Mouse (Mus musculus): Measurements from ENCODE around the gene Cdc34. TPM values are rescaled to one million over a fixed set of nuclear protein-coding genes. Genes with fewer than 3 reads are reported as not detected.

Gene Cdc34
- polyA plus RNA-seq, 1 experiment from 2014 or later = 91.6 TPM

GRCm38 (mm10) chr10:79661861-79662260 lies 20.1 kb upstream of the Cdc34 start:
- Histone ChIP-seq H3K4me1 (no peaks in the 10 kb centered on the region), H3K9ac (no peak overlapping the region), H3K27me3 (replicated peaks) (no peaks in the 10 kb centered on the region), H3K9me3 (no peaks in the 10 kb centered on the region), H3K27ac (no peak overlapping the region), H3K4me2 (no peak overlapping the region), H3K36me3 (replicated peaks) (no peaks in the 10 kb centered on the region), H3K4me3 (no peak overlapping the region)
- 50% methylated on average over 3 of the region's 3 CpGs for WGBS
- no peak for ATAC-seq (replicated peaks)

GRCm38 (mm10) chr10:79664131-79664665 lies 17.8 kb upstream of the Cdc34 start, which contains the start of gene Madcam1:
TSS of gene Madcam1 (plus strand) at chr10:79664559.
- Histone ChIP-seq H3K4me2 (no peak within 1 kb of the TSS), H3K27me3 (replicated peaks) (no peaks in the 10 kb centered on the region), H3K9ac (no peak within 1 kb of the TSS), H3K4me3 (no peak within 1 kb of the TSS), H3K9me3 (no peaks in the 10 kb centered on the region), H3K27ac (no peak within 1 kb of the TSS), H3K4me1 (peaks cover 11% of the 10 kb centered on the region), H3K36me3 (replicated peaks) (no peaks in the 10 kb centered on the region)
- 12% methylated on average over 13 of the region's 13 CpGs for WGBS
- ATAC-seq (replicated peaks) = no peak

DNA sequence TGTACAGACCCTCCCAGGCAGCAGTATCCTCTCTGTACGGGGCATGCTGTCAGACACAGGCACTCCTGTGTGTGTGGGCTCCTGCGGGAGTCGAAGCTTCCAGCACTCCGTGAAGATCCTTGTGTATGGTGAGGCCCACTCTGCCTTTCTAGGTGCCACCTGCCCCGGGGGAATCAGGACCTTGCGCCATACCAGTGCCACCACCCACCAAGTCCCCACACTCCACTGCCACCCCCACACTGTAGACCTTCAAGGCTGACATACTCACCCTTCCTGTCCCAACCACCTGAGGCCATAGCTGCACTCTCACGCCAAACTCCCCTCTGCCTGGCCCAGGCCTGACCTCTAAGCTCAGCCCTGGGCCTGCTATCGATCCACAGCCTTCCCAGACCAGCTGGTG lies 16.9 kb upstream of the Cdc34 start:
- no peak overlapping the region for H3K27ac ChIP-seq
- H3K9ac ChIP-seq = no peak overlapping the region
- H3K9me3 ChIP-seq = no peaks in the 10 kb centered on the region
- no peak overlapping the region for H3K4me2 ChIP-seq
- no peak for ATAC-seq (replicated peaks)
- H3K27me3 ChIP-seq (replicated peaks) = no peaks in the 10 kb centered on the region
- 82% methylated on average over 8 of the region's 8 CpGs for WGBS
- peaks cover 12% of the 10 kb centered on the region for H3K4me1 ChIP-seq
- H3K36me3 ChIP-seq (replicated peaks) = no peaks in the 10 kb centered on the region
- H3K4me3 ChIP-seq = no peak overlapping the region

GRCm38 (mm10) chr10:79666493-79666892 lies 15.5 kb upstream of the Cdc34 start:
- Histone ChIP-seq H3K4me1 (peaks cover 26% of the 10 kb centered on the region), H3K4me3 (no peak overlapping the region), H3K36me3 (replicated peaks) (no peaks in the 10 kb centered on the region), H3K9ac (no peak overlapping the region), H3K9me3 (no peaks in the 10 kb centered on the region), H3K27ac (no peak overlapping the region), H3K4me2 (no peak overlapping the region), H3K27me3 (replicated peaks) (no peaks in the 10 kb centered on the region)
- no peak for ATAC-seq (replicated peaks)
- 78% methylated on average over 9 of the region's 9 CpGs for WGBS

GRCm38 (mm10) chr10:79668076-79668475 lies 13.9 kb upstream of the Cdc34 start:
- no peaks in the 10 kb centered on the region for H3K9me3 ChIP-seq
- H3K27ac ChIP-seq = peak overlapping the region; percentile 99
- H3K4me1 ChIP-seq = peaks cover 32% of the 10 kb centered on the region
- H3K36me3 ChIP-seq (replicated peaks) = no peaks in the 10 kb centered on the region; the same call in 1 of the 2 replicates
- WGBS = 83% methylated on average over 5 of the region's 5 CpGs
- no peak for ATAC-seq (replicated peaks)
- no peaks in the 10 kb centered on the region for H3K27me3 ChIP-seq (replicated peaks)
- peak overlapping the region; percentile 90 for H3K9ac ChIP-seq
- H3K4me3 ChIP-seq = peak overlapping the region; percentile 90
- peak overlapping the region; percentile 85 for H3K4me2 ChIP-seq

GRCm38 (mm10) chr10:79668771-79669575 lies 13.0 kb upstream of the Cdc34 start, which contains the start of gene Tpgs1:
TSS of gene Tpgs1 (plus strand) at chr10:79669369.
- peak within 1 kb of the TSS; percentile 90 for H3K9ac ChIP-seq
- H3K4me1 ChIP-seq = peaks cover 32% of the 10 kb centered on the region
- peak within 1 kb of the TSS; percentile 90 for H3K4me3 ChIP-seq
- H3K27me3 ChIP-seq (replicated peaks) = no peaks in the 10 kb centered on the region
- no peaks in the 10 kb centered on the region for H3K9me3 ChIP-seq
- H3K4me2 ChIP-seq = peak within 1 kb of the TSS; percentile 85
- H3K36me3 ChIP-seq (replicated peaks) = no peaks in the 10 kb centered on the region; the same call in 1 of the 2 replicates
- WGBS = under 1% methylated on average over 45 of the region's 45 CpGs
- H3K27ac ChIP-seq = peak within 1 kb of the TSS; percentile 99
- ATAC-seq (replicated peaks) = peak; percentile 89

DNA sequence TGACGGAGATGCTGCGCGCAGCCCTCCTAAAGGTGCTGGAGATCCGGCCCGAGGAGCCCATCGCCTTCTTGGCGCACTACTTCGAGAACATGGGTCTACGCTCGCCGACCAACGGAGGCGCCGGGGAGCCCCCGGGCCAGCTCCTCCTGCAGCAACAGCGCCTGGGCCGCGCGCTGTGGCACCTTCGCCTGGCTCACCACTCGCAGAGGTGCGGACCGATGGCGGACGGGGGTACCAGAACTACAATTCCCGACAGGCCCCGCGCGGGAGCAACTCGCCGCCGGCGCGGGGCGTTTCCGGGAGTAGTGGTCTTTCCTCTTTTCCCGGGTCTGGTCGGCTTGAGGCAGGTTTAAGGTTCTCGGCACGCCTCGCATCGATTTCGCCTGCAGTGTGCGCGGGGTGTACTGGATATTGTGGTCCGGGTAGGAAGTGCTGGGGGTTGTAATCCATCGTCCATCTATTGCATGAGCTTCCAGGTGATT lies 12.4 kb upstream of the Cdc34 start:
- Histone ChIP-seq H3K4me2 (peak overlapping the region; percentile 85), H3K4me1 (peaks cover 32% of the 10 kb centered on the region), H3K27me3 (replicated peaks) (no peaks in the 10 kb centered on the region), H3K9me3 (no peaks in the 10 kb centered on the region), H3K4me3 (peak overlapping the region; percentile 90), H3K9ac (peak overlapping the region; percentile 90), H3K36me3 (replicated peaks) (no peaks in the 10 kb centered on the region; the same call in 1 of the 2 replicates), H3K27ac (peak overlapping the region; percentile 99)
- peak; percentile 78 for ATAC-seq (replicated peaks)
- WGBS = under 1% methylated on average over 47 of the region's 47 CpGs

DNA sequence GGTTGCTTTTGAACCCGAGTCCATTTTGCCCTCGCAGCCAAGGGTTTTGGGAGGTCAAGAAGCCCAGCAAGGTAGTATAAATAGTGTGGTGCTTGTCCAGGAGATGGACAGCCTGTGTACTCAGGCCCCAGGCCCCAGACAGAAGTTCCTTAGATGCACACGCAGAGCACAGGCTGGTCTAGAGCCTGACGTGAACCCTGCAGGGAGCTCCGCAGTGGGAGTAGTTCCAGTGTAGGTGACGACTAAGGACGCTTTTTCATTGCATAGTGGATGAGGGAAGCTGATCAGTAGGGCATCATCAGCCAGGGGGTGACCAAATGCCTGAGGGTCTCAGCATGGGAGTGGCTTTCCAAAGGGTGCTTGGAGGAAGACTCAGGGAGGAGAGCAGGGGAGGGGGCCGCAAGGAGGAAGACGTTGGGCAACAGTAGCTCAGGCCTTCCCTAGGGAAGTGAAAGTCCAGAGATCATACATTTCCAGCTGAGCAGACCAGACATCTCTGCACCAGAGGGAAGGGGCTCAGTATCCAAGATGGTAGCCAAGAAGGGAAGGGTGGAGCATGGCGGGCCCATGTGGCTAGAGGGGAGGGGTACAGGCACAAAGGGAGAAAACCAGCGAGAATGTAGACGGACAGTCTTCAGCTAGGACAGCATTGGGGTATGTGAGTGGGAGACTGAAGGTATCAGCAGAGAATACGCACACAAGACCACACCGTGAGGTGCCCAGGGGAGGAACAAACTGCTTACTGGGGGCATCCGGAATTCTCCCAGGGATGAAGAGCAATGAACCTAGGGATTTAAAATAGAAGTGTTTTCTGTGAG lies 11.7 kb upstream of the Cdc34 start:
- Histone ChIP-seq H3K4me2 (peak overlapping the region; percentile 85), H3K4me3 (peak overlapping the region; percentile 90), H3K36me3 (replicated peaks) (peaks cover under 1% of the 10 kb centered on the region; the same call in 1 of the 2 replicates), H3K4me1 (peaks cover 32% of the 10 kb centered on the region), H3K27ac (peak overlapping the region; percentile 99), H3K27me3 (replicated peaks) (no peaks in the 10 kb centered on the region), H3K9ac (peak overlapping the region; percentile 90), H3K9me3 (no peaks in the 10 kb centered on the region)
- WGBS = 32% methylated on average over 15 of the region's 15 CpGs
- ATAC-seq (replicated peaks) = peak; percentile 34

DNA sequence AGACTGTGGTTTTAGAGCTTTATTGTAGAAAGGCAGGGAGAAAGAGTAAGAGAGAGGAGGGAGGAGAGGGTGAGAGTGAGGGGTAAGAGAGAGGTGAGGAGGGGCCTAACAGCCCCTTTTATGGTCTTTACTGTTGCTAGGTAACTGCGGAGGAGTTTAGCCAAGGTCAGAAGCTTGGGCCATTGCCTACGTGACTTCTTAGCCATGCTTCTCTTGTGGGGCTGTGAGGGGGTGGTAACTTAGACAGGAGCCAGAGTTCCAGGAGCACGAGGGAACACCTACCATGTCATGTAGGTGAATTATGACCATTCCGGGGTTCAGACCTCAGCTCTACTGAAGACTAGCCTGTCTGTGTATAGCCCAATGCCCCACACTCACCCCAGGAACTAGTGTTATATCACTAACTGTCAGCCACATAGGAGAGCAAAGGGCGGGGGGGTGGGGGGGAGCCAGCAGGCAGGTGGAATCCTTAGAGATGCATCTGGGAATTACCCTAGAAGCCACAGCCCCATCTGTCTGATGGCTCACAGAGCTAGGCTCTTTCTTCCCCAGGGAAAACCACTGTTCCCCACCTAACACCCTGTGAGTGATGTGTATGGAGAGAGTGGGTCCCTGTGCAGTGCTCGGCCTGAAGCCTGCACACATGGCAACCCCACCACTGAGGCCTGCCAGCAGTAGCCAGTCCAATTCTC lies 10.5 kb upstream of the Cdc34 start:
- no peak for ATAC-seq (replicated peaks)
- no peak overlapping the region for H3K27ac ChIP-seq
- no peaks in the 10 kb centered on the region for H3K27me3 ChIP-seq (replicated peaks)
- H3K4me3 ChIP-seq = no peak overlapping the region
- no peak overlapping the region for H3K4me2 ChIP-seq
- no peaks in the 10 kb centered on the region for H3K9me3 ChIP-seq
- H3K36me3 ChIP-seq (replicated peaks) = peaks cover 7% of the 10 kb centered on the region; the same call in 1 of the 2 replicates
- no peak overlapping the region for H3K9ac ChIP-seq
- peaks cover 32% of the 10 kb centered on the region for H3K4me1 ChIP-seq
- WGBS = 69% methylated on average over 6 of the region's 6 CpGs

DNA sequence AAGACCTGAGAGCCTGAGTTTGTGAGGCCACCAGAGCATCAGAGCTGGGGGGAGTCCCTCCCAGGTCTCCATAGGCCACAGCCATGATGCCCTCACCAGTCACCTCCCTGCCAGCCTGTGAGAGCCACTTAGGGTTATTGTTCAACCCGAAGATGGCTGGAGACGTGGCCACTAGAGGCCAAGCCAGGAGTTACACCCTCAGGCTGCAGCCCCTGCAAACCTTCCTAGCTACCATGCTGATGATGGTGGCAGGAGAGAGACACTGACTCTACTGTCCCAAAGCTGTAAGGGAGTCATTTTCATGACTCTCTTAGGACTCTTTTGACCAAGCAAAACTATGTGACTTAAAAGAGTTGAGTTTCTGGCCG lies 9.9 kb upstream of the Cdc34 start:
- peaks cover 7% of the 10 kb centered on the region; the same call in 1 of the 2 replicates for H3K36me3 ChIP-seq (replicated peaks)
- peaks cover 32% of the 10 kb centered on the region for H3K4me1 ChIP-seq
- WGBS = 62% methylated on average over 3 of the region's 3 CpGs
- H3K27me3 ChIP-seq (replicated peaks) = no peaks in the 10 kb centered on the region
- H3K9me3 ChIP-seq = no peaks in the 10 kb centered on the region
- no peak overlapping the region for H3K4me3 ChIP-seq
- no peak overlapping the region for H3K9ac ChIP-seq
- ATAC-seq (replicated peaks) = no peak
- H3K4me2 ChIP-seq = no peak overlapping the region
- no peak overlapping the region for H3K27ac ChIP-seq

DNA sequence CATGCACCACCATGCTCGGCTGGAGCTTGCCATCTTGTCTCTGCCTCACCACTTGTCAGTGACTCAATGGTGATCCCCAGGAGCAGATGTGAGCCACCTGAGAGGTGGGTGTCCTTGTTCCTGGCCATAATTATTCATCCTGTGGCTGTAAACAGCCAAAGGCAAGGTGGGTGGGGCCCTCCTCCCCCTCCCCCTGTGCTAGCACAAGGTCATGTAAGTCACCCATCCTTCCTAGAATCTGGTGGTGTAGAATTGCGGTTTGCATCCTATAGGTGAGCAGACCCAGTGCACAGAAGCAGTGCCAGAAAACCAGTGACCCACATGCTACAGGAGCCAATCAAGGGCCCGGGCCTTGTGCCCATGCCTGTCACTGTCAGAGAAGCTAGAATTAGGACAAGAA lies 8.9 kb upstream of the Cdc34 start:
- WGBS = 95% methylated on average over 3 of the region's 3 CpGs
- Histone ChIP-seq H3K27ac (no peak overlapping the region), H3K4me2 (no peak overlapping the region), H3K36me3 (replicated peaks) (peaks cover 7% of the 10 kb centered on the region; the same call in 1 of the 2 replicates), H3K27me3 (replicated peaks) (no peaks in the 10 kb centered on the region), H3K9ac (no peak overlapping the region), H3K9me3 (no peaks in the 10 kb centered on the region), H3K4me1 (peaks cover 26% of the 10 kb centered on the region), H3K4me3 (no peak overlapping the region)
- ATAC-seq (replicated peaks) = no peak
